In genomic region chr6:88200693-88201609, GRCm38 (mm10) we compare ENCODE assay signal across 8 mouse cellular contexts. TPM values are rescaled to one million over a fixed set of nuclear protein-coding genes. Genes with fewer than 3 reads are reported as not detected.
DNase-seq lines count a peak whose midpoint lies in the region; ATAC-seq lines count a peak whose summit lies in the region.
"Had no signal": no experiment of that assay in that cellular context is flagged by ENCODE, and none has a peak within 500 bp of the region (broad histone marks: within the 10 kb centered on the region; RNA-seq: fewer than 3 reads in every experiment).

No protein-coding gene starts in this region.

- peaks cover 96% of the 10 kb centered on the region for H3K4me1 ChIP-seq in embryonic facial prominence, embryonic 10.5 days
- peaks cover 48% of the 10 kb centered on the region for H3K4me1 ChIP-seq in hindbrain, embryonic 13.5 days (replicated peaks)
- H3K4me1 ChIP-seq in midbrain, embryonic 14.5 days (ENCODE audit: control insufficient read depth, insufficient read depth, low read length) = peaks cover 44% of the 10 kb centered on the region

- DNase-seq in kidney, adult 9 months = peak; percentile 39
- DNase-seq in kidney, postnatal 10 days = no peak
- DNase-seq in embryonic facial prominence, embryonic 10.5 days (ENCODE audit: low spot score) = peak; percentile 46
- peak; percentile 12 for DNase-seq in midbrain, embryonic 14.5 days
- DNase-seq in right cerebral cortex, postnatal 10 days (ENCODE audit: low spot score in 2 of 2) = no peak
- no peak for DNase-seq in ovary, postnatal 14 days (ENCODE audit: low spot score)
- DNase-seq: cerebellum, postnatal 14 days had no signal

- peak overlapping the region; percentile 39; the same call in 1 of the 2 replicates for H3K9ac ChIP-seq in hindbrain, embryonic 13.5 days
- no peak overlapping the region for H3K9ac ChIP-seq in midbrain, embryonic 14.5 days (replicated peaks; ENCODE audit: low read length)

- H3K4me3 ChIP-seq in embryonic facial prominence, embryonic 10.5 days = peak overlapping the region; percentile 66
- H3K4me3 ChIP-seq in hindbrain, embryonic 13.5 days = peak overlapping the region; percentile 41
- peak overlapping the region; percentile 42; the same call in 1 of the 2 replicates for H3K4me3 ChIP-seq in midbrain, embryonic 14.5 days (replicated peaks; ENCODE audit: low read depth, low read length)

- no peaks in the 10 kb centered on the region for H3K9me3 ChIP-seq in embryonic facial prominence, embryonic 10.5 days
- H3K9me3 ChIP-seq in hindbrain, embryonic 13.5 days = no peaks in the 10 kb centered on the region
- H3K9me3 ChIP-seq in midbrain, embryonic 14.5 days (ENCODE audit: control insufficient read depth, low read length) = no peaks in the 10 kb centered on the region

- no peak for ATAC-seq in hindbrain, embryonic 13.5 days (ENCODE audit: low FRiP score)
- no peak for ATAC-seq in midbrain, embryonic 14.5 days (ENCODE audit: low FRiP score, low TSS enrichment)

- peaks cover 100% of the 10 kb centered on the region for H3K27me3 ChIP-seq in embryonic facial prominence, embryonic 10.5 days (replicated peaks; ENCODE audit: low read depth, poor library complexity, severe bottlenecking)
- H3K27me3 ChIP-seq in hindbrain, embryonic 13.5 days = peaks cover 99% of the 10 kb centered on the region
- peaks cover 91% of the 10 kb centered on the region for H3K27me3 ChIP-seq in midbrain, embryonic 14.5 days (ENCODE audit: control insufficient read depth, insufficient read depth, low read length)

- H3K36me3 ChIP-seq in embryonic facial prominence, embryonic 10.5 days (replicated peaks) = peaks cover 4% of the 10 kb centered on the region
- H3K36me3 ChIP-seq in hindbrain, embryonic 13.5 days = no peaks in the 10 kb centered on the region
- H3K36me3 ChIP-seq in midbrain, embryonic 14.5 days (ENCODE audit: control insufficient read depth, insufficient read depth, low read length) = no peaks in the 10 kb centered on the region

- 7% methylated on average over 20 of the region's 20 CpGs for WGBS in embryonic facial prominence, embryonic 10.5 days
- 6% methylated on average over 20 of the region's 20 CpGs for WGBS in hindbrain, embryonic 13.5 days
- WGBS in midbrain, embryonic 14.5 days = 4% methylated on average over 20 of the region's 20 CpGs

- peak overlapping the region; percentile 54 for H3K27ac ChIP-seq in embryonic facial prominence, embryonic 10.5 days (replicated peaks)
- no peak overlapping the region for H3K27ac ChIP-seq in hindbrain, embryonic 13.5 days
- H3K27ac ChIP-seq in midbrain, embryonic 14.5 days (replicated peaks; ENCODE audit: low read depth, low read length) = no peak overlapping the region

- peak overlapping the region; percentile 54 for H3K4me2 ChIP-seq in hindbrain, embryonic 13.5 days
- H3K4me2 ChIP-seq in midbrain, embryonic 14.5 days (ENCODE audit: low read length) = peak overlapping the region; percentile 61

RNA-seq across cellular contexts. Expression of gene Gata2, which starts 7.3 kb away (rescaled TPM):
- 34.6 and 35.9 TPM in 2 replicates for polyA plus RNA-seq in embryonic facial prominence, embryonic 10.5 days (2016; fragmentation: Nextera tagmentation; extraction: Ambion mirVana)
- 20.6 and 27.0 TPM in 2 replicates for polyA plus RNA-seq in hindbrain, embryonic 13.5 days (2015; fragmentation: Nextera tagmentation; extraction: Ambion mirVana)
- 15.4 and 23.0 TPM in 2 replicates for polyA plus RNA-seq in midbrain, embryonic 14.5 days (2014; fragmentation: Nextera tagmentation; extraction: Ambion mirVana)

RNA-seq across cellular contexts. Expression of gene Dnajb8, which starts 21.1 kb away (rescaled TPM):
- polyA plus RNA-seq in embryonic facial prominence, embryonic 10.5 days (2016; fragmentation: Nextera tagmentation; extraction: Ambion mirVana) = not detected in 2 replicates
- not detected in 2 replicates for polyA plus RNA-seq in hindbrain, embryonic 13.5 days (2015; fragmentation: Nextera tagmentation; extraction: Ambion mirVana)
- not detected in 2 replicates for polyA plus RNA-seq in midbrain, embryonic 14.5 days (2014; fragmentation: Nextera tagmentation; extraction: Ambion mirVana)

Comparison
In these comparisons a context has a peak if more than half of its experiments do, and no peak if none do; other contexts are left out.
1. DNase-seq: peak in kidney, adult 9 months (single experiment), embryonic facial prominence, embryonic 10.5 days (single experiment) and midbrain, embryonic 14.5 days (single experiment); none in kidney, postnatal 10 days (single experiment), right cerebral cortex, postnatal 10 days (0 of 2) and ovary, postnatal 14 days (single experiment).
2. Peak in every context shown above with its lines, with median percentiles within 50 percentile points of each other: H3K4me3 ChIP-seq.